Comparison of ENCODE assay signal across 17 mouse cellular contexts in genomic region chr5:50743030-50743429, GRCm38 (mm10).
"Had no signal": no experiment of that assay in that cellular context is flagged by ENCODE, and none has a peak within 500 bp of the region (broad histone marks: within the 10 kb centered on the region; RNA-seq: fewer than 3 reads in every experiment).

No protein-coding gene starts in this region.

- H3K36me3 ChIP-seq: midbrain, embryonic 10.5 days; midbrain, embryonic 12.5 days; neural tube, embryonic 13.5 days; neural tube, embryonic 15.5 days; stomach, embryonic 15.5 days had no signal

- H3K9me3 ChIP-seq: midbrain, embryonic 10.5 days; midbrain, embryonic 12.5 days; neural tube, embryonic 13.5 days; neural tube, embryonic 15.5 days; stomach, embryonic 15.5 days had no signal

- H3K4me1 ChIP-seq: midbrain, embryonic 10.5 days; midbrain, embryonic 12.5 days; neural tube, embryonic 13.5 days; neural tube, embryonic 15.5 days; stomach, embryonic 15.5 days had no signal

- ATAC-seq: midbrain, embryonic 16.5 days had no signal

- H3K27ac ChIP-seq: midbrain, embryonic 10.5 days; midbrain, embryonic 12.5 days; neural tube, embryonic 13.5 days; neural tube, embryonic 15.5 days; stomach, embryonic 15.5 days; stomach, postnatal 0 days had no signal

- H3K4me3 ChIP-seq: midbrain, embryonic 10.5 days; midbrain, embryonic 12.5 days; myocyte; neural tube, embryonic 13.5 days; neural tube, embryonic 15.5 days; stomach, embryonic 15.5 days had no signal

- H3K4me2 ChIP-seq: lung, embryonic 14.5 days; midbrain, embryonic 12.5 days; neural tube, embryonic 13.5 days; neural tube, embryonic 15.5 days; stomach, embryonic 15.5 days had no signal

- DNase-seq: lung, adult 18-20 months; lung, embryonic 14.5 days; lung, postnatal 10 days; lung, postnatal 4 days; retina, postnatal 1 day; right cerebral cortex, adult 18-20 months; thymus, adult 2 months; thymus, postnatal 25 days; thymus, postnatal 4 days had no signal

- H3K27me3 ChIP-seq: midbrain, embryonic 12.5 days; neural tube, embryonic 13.5 days; neural tube, embryonic 15.5 days; stomach, embryonic 15.5 days had no signal

- H3K9ac ChIP-seq: lung, embryonic 14.5 days; midbrain, embryonic 12.5 days; neural tube, embryonic 13.5 days; neural tube, embryonic 15.5 days; stomach, embryonic 15.5 days had no signal
